Mouse (Mus musculus) gastrocnemius, adult 18-20 months (tissue): ENCODE results near the gene Olfr378. TPM values are rescaled to one million over a fixed set of nuclear protein-coding genes. Genes with fewer than 3 reads are reported as not detected.

Experiments
- DNase-seq: peaks from one replicate; pipeline ENCODE4 v3.0.0; 2021; ENCODE audit warnings: low spot score
- long read RNA-seq, 2 experiments: library from polyadenylated mRNA; stranded (forward); transcript quantifications; one replicate each; pipeline ENCODE4 v2.0.0; 2021
- total RNA-seq, 2 experiments: library from RNA; stranded (reverse); gene quantifications; 2 replicates each; pipeline ENCODE4 v1.2.3; 2021

Olfr378 gene
- total RNA-seq, result not detected
- long read RNA-seq, experiment 1, result 0 reads
- long read RNA-seq, experiment 2, result 0 reads

DNA sequence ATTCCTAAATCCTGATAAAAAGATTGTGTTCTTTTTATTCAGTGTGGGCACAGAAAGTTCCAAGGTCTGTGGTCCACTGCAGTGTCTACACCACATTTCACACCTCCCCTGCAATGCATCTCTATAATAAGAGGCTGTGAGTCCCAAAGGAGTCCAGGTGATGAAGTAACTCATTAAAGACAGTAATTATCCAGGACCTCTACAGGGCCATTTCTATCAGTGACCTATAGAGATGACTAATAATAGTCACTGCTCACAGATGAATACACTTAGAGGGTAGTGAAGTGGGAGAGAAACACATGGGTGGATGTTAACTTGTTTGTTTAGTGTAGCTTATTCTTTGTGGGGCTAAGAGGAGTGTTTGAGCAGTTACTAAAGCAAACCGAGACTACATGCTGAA, at the start of gene Olfr378:
Gene Olfr378, minus strand, starts transcription at position 101 of the 400 bp plus-strand sequence.
- DNase-seq, result no peak

DNA sequence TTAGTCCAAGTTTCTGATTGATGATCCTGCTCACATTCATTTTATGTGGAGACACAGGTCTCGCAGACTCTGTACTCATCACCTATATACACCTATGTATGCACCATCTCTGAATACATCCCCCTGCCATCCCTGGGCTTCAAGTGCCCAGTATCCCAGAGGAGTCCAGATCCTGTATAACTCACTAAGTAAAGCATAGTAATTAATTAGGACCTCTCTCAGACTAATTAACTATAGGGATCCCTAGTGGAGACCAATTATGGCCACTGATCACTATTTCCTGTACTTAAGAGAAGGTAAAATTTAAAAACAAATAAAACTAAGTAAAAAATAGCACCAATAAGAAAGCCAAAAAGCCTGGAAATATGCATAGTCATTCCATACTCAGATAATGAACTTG, 29.1 kb upstream of the Olfr378 start, which contains the start of gene Olfr380:
Gene Olfr380, minus strand, starts transcription at position 101 of the 400 bp plus-strand sequence.
- no peak for DNase-seq

DNA sequence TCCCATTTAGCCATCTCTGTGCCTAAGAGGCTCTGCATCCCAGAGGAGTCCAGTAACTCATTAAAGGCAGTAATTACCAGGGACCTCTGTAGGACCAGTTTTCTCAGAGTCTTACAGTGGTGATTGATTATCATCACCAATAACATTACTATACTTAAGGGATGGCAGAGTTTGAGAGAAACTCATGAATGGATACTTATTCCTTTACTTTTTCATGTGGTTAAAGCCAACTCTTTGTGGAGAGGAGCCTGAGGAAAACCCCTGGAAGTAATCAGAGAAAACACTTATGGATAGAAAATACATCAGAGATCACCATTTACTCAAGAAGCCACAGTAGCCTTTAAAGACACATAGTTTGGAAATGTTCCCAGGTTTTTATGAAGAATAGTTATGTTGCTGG, 28.8 kb downstream of the Olfr378 start, which contains the start of gene Olfr1:
Gene Olfr1, minus strand, starts transcription at position 101 of the 400 bp plus-strand sequence.
- DNase-seq, result no peak

- DNase-seq, result no peak
These were observed 32.9 kb downstream of the Olfr378 start for GRCm38 (mm10) chr11:73395374-73395773.

Other genes starting within 250 kb of the Olfr378 start
- 1 to 10 TPM; 4.4 to 5.7 TPM for gene Ctns, start 229.4 kb downstream of the Olfr378 start, total RNA-seq
- gene Shpk, start 229.0 kb downstream of the Olfr378 start, total RNA-seq, result under 1 TPM; 0.39 to 0.40 TPM
- gene Trpv1, start 194.2 kb downstream of the Olfr378 start, total RNA-seq, result under 1 TPM; 0.09 to 0.24 TPM
- gene Trpv3, start 161.1 kb downstream of the Olfr378 start, total RNA-seq, result not detected
- gene Aspa, start 98.9 kb downstream of the Olfr378 start, total RNA-seq, result 1 to 10 TPM; 3.9 to 5.4 TPM
- gene Gm49340, start 98.7 kb downstream of the Olfr378 start, total RNA-seq, result not detected
- not detected for gene Spata22, start 98.7 kb downstream of the Olfr378 start, total RNA-seq
- gene Olfr20, start 77.7 kb downstream of the Olfr378 start, total RNA-seq, result not detected
- not detected for gene Olfr376, start 57.2 kb downstream of the Olfr378 start, total RNA-seq
- gene Olfr1, start 28.9 kb downstream of the Olfr378 start, total RNA-seq, result not detected
- gene Olfr380, start 29.0 kb upstream of the Olfr378 start, total RNA-seq, result not detected
- gene Olfr381, start 63.1 kb upstream of the Olfr378 start, total RNA-seq, result not detected
- not detected for gene Olfr382, start 88.7 kb upstream of the Olfr378 start, total RNA-seq
- gene Olfr385, start 164.5 kb upstream of the Olfr378 start, total RNA-seq, result not detected
- not detected for gene Olfr384, start 170.1 kb upstream of the Olfr378 start, total RNA-seq